Mouse (Mus musculus) layer of hippocampus, postnatal 14 days (tissue): ENCODE data around the gene Akt1s1. TPM values are rescaled to one million over a fixed set of nuclear protein-coding genes. Genes with fewer than 3 reads are reported as not detected.

ENCODE experiments used
- DNase-seq, 2 experiments: peaks; one replicate each; pipeline ENCODE4 v3.0.0; 2021 to 2022; ENCODE audit warnings: low spot score in 2 of 2, mixed read lengths in 1 of 2
- total RNA-seq, 2 experiments: library from RNA; stranded (reverse); gene quantifications; 2 replicates each; pipeline ENCODE4 v1.2.3; 2021

Gene Akt1s1
- total RNA-seq, 2 experiments from 2014 or later = 81.6 to 89.7 TPM

- DNase-seq = no peak
These were observed 3.7 kb downstream of the Akt1s1 start for GRCm38 (mm10) chr7:44852259-44853027.

DNA sequence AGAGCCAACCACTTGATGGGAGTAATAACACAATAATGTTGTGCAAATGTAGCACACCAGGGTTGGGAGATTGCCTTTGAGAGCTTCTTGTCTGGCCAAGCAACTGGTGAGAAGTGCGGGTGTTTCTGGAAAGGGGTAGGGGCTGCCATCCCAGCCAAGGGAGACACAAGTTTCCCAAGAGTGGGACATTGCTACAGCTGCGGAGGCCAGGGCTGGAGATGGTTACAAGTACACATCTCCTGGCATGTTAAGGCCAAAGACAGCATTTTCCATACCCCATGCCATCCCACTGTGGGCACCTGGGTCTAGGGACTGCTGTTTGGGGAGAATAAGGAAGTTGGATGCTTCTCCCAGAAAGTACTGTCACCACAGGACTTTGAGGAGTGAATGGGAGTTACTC is 4.3 kb downstream of the Akt1s1 start:
- DNase-seq = no peak

GRCm38 (mm10) chr7:44853596-44854355 is 5.0 kb downstream of the Akt1s1 start:
- no peak for DNase-seq

- DNase-seq = peak; percentile 76 to 78
These were observed 5.7 kb downstream of the Akt1s1 start for GRCm38 (mm10) chr7:44854356-44855031.

GRCm38 (mm10) chr7:44855036-44855435 is 6.2 kb downstream of the Akt1s1 start:
- no peak for DNase-seq

- DNase-seq = no peak
These were observed 7.6 kb downstream of the Akt1s1 start for GRCm38 (mm10) chr7:44856265-44856916.

DNA sequence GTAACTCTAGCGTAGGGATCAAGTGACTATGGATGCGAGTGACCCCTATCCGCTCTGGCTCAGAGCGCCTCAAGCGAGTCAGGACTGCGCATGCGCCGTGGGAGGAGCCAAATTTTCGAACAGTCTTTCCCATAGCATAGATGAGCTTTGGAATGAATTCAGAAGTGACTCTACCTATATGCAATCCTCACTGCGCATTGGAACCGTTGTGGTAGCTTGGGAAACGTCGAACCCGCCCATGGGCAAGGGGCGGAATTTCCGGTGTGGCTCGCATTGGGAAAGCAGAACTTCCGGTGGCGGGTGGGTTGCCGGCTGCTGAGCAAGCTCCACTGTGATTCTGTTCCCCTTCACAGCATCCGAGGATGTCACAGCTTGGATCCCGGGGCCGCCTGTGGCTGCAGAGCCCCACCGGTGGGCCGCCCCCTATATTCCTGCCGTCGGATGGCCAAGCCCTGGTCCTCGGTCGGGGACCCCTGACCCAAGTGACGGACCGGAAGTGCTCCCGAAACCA is 8.3 kb downstream of the Akt1s1 start, which contains the start of gene Pnkp:
TSS of gene Pnkp (plus strand) at position 98 of the 511 bp plus-strand sequence.
- DNase-seq = peak; percentile 91 to 94

DNA sequence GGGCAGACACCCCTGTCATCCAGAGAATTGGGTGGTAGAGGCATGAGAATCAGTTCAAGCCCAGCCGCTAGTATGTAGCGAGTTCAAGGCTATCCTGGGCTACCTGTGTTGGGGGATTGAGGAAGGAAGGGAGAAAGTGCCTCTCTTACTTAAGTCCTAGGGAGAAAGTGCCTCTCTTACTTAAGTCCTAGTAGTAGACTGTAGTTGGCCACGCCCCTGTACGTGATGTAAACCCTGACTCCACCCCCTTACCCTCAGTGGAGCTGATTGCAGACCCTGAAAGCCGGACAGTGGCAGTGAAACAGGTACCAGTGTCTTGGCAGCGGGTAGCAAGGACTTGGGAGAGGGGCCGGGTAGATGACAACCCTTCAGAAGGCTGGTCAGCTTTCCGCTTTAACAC is 9.1 kb downstream of the Akt1s1 start:
- no peak for DNase-seq

GRCm38 (mm10) chr7:44859896-44860295 is 11.1 kb downstream of the Akt1s1 start:
- no peak for DNase-seq

GRCm38 (mm10) chr7:44860576-44861428 is 12.0 kb downstream of the Akt1s1 start:
- peak; percentile 66 to 67 for DNase-seq

- no peak for DNase-seq
These were observed 12.6 kb downstream of the Akt1s1 start for GRCm38 (mm10) chr7:44861429-44861816.

DNA sequence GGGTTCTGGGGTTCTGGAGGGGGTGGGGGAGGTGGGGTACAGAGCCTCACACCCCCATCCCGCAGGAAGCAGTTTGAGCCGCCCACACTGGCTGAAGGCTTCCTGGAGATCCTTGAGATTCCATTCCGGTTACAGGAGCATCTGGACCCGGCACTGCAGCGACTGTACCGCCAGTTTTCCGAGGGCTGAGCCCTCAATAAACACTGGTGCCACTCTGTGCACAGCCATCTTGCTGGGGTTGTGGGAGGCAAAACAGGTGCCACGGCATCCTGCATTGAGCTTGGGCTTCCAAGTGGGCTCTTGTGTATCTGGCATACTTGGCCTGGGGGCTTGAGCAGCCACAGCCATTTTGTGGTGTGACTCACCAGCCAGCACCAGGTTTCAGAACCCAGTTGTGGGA is 13.6 kb downstream of the Akt1s1 start:
- no peak for DNase-seq

GRCm38 (mm10) chr7:44863210-44863609 is 14.4 kb downstream of the Akt1s1 start:
- no peak for DNase-seq

DNA sequence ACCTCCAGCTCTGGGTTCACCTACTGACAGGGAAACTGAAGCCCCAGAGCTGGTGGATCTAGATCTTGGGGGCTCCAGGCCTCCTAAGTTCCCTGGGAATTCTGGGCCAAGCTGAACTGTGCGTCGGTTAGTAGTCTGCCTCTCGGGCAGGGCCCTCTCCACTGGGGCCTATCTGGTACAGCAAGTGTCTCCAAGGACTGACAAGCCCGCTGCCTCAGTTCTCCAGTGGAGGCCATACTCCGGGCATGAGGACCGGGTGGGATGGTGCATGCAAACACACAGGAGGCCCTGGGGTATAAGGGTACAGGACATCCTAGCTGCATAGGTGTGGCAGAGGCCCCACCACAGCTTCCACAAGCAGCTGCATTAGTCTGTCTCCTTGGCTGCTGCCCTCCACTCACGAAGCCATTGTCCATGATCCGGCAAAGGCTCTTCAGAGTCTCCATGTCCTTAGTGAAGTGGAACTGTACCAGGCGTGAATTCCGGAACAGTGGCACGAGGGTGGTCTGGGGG is 15.2 kb downstream of the Akt1s1 start:
- no peak for DNase-seq

GRCm38 (mm10) chr7:44864595-44865542 is 16.1 kb downstream of the Akt1s1 start:
- DNase-seq = no peak

- DNase-seq = no peak
These were observed 17.7 kb downstream of the Akt1s1 start for GRCm38 (mm10) chr7:44866276-44867009.

- no peak for DNase-seq
These were observed 18.4 kb downstream of the Akt1s1 start for GRCm38 (mm10) chr7:44867010-44867702.
